Mouse (Mus musculus) layer of hippocampus, adult 18-20 months (tissue): Measurements from ENCODE around the gene Acad11. TPM values are rescaled to one million over a fixed set of nuclear protein-coding genes. Genes with fewer than 3 reads are reported as not detected.

ENCODE experiments used
- DNase-seq, 2 experiments: peaks; one replicate each; pipeline ENCODE4 v3.0.0; 2022; ENCODE audit warnings: low spot score in 2 of 2
- long read RNA-seq: library from polyadenylated mRNA; stranded (forward); transcript quantifications from one replicate; pipeline ENCODE4 v2.0.0, GENCODE M21; 2021
- total RNA-seq, 2 experiments: library from RNA; stranded (reverse); gene quantifications; 2 replicates each; pipeline ENCODE4 v1.2.3; 2021

The Acad11 gene
- 10 to 100 TPM; 21.3 to 23.7 TPM for total RNA-seq
- long read RNA-seq, transcript Acad11-201 (20 exons, 3,444 nt): major isoform, 21 of 24 reads
- long read RNA-seq, partial matches to known transcripts: 1 of 24 reads
- long read RNA-seq, other reads (novel, unspliced or antisense): 2 of 24 reads

- DNase-seq: peak; percentile 84 to 94
These were observed at the start of gene Acad11 for GRCm38 (mm10) chr9:104063244-104063961. TSS of gene Acad11 (plus strand) at chr9:104063377.

GRCm38 (mm10) chr9:104014526-104014925 lies 48.7 kb upstream of the Acad11 start:
- DNase-seq: peak in 1 of 2 experiments; percentile 25

GRCm38 (mm10) chr9:104021026-104021425 lies 42.2 kb upstream of the Acad11 start:
- no peak for DNase-seq

DNA sequence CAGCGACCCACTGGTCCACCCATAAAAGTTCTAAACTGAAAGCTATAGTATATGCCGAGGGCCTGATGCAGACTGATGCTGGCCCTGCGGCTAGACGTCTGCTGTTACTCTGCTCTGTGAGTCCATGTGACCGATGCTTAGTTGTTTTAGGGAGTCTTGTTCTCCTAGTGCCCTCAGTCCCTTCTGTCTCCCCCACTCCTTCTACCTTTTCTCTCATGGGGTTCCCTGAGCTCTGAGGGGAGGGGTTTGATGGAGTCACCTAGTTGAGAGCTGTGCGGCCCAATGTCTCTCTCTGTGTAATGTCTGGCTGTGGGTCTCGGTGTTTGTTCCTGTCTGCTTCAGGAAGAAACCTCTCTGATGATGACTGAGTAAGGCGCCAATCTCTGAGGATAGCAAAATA lies 36.0 kb upstream of the Acad11 start:
- DNase-seq: no peak

- DNase-seq: no peak
These were observed 33.3 kb upstream of the Acad11 start for GRCm38 (mm10) chr9:104029861-104030260.

DNA sequence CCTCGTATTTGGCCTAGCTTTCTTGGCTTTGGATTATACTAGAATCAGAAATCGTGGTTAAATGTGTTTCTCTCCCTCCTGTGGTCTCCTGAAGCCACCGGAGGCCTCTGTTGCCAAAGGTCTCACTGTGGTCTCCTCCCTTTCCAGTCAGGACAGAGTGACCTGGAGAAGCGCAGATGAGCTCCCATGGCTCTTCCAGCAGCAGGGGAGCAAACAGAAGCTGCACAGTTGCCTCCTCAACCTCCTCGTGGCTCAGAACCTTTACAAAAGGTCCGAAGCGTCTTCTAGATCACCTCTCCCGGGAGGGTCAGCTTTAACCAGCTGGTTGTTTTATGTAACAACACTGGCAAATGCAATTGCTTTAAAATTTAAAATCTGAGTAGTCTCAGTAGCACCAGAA lies 28.9 kb upstream of the Acad11 start:
- DNase-seq: no peak

- DNase-seq: no peak
These were observed 28.5 kb upstream of the Acad11 start for GRCm38 (mm10) chr9:104034718-104035117.

GRCm38 (mm10) chr9:104035261-104036015 lies 27.7 kb upstream of the Acad11 start:
- peak; percentile 54 to 82 for DNase-seq

- no peak for DNase-seq
These were observed 24.9 kb upstream of the Acad11 start for GRCm38 (mm10) chr9:104038266-104038665.

- DNase-seq: no peak
These were observed 24.0 kb upstream of the Acad11 start for GRCm38 (mm10) chr9:104039031-104039695.

DNA sequence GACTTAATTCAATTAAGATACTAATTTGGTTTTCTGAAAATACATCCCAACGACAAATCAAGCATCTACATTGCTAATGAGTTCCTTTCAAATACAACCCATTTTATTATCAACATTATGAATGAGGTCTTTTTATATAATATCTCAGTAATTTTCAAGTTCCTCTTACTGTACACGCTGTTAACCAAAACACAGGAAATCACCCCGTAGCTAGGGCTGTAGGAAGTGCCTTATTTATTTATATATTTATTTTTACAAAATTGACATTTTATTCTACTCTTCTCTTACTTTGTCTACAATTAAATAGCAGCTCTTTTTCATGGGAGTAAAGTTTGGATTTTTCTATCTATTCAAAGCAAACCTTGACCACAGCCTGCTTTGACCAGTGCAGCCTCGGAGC lies 23.4 kb upstream of the Acad11 start:
- no peak for DNase-seq

GRCm38 (mm10) chr9:104040362-104040761 lies 22.8 kb upstream of the Acad11 start, which contains the start of gene Gm28305:
TSS of gene Gm28305 (plus strand) at chr9:104040662.
- DNase-seq: no peak

GRCm38 (mm10) chr9:104043676-104044075 lies 19.5 kb upstream of the Acad11 start:
- DNase-seq: no peak

- DNase-seq: no peak
These were observed 12.1 kb upstream of the Acad11 start for GRCm38 (mm10) chr9:104051028-104051427.

DNA sequence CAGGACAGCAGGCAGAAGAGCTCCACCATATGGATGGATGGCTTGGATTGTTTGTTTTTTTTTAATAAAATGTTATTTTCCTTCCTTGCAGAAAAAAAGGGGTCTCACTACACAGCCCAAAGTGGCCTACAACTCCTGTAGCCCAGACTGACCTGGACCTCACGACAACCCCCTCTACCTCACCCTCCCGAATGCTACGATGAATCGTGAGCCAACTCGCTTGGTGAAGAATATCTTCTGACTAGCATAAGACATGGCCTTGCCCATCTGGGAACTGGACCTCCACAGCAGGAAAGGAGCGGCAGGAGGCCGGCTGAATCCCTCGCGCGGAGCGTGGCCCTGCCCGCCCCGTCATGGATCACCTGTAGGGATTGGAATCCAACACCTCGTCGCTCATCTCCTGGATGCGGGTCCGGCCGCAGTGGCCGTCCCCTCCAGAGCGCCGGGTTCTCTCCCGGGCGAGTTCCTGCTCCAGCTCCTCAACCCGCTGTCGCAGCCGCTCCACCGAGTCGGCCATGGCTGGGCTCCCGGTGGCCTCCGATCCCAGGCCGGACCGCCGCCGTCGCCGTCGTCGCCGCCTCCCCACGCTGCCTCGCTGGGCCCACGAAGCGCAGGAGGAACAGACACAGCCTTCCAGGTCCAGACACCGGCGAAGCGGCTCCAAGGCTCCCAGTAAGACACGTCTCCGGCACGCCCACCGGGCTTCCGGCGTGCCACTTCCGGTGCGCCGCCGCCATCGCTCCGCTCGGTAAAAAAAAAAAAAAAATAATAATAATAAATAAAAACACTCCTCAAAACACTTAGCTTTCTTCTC lies 540 bp upstream of the Acad11 start, which contains the start of gene Uba5:
Gene Uba5, minus strand, starts transcription at position 705 of the 814 bp plus-strand sequence.
- peak in 1 of 2 experiments; percentile 60 for DNase-seq

- DNase-seq: no peak
These were observed 1.4 kb downstream of the Acad11 start for GRCm38 (mm10) chr9:104064571-104064970.

GRCm38 (mm10) chr9:104070241-104070640 lies 7.1 kb downstream of the Acad11 start:
- no peak for DNase-seq

- DNase-seq: no peak
These were observed 7.9 kb downstream of the Acad11 start for GRCm38 (mm10) chr9:104070863-104071604.

DNA sequence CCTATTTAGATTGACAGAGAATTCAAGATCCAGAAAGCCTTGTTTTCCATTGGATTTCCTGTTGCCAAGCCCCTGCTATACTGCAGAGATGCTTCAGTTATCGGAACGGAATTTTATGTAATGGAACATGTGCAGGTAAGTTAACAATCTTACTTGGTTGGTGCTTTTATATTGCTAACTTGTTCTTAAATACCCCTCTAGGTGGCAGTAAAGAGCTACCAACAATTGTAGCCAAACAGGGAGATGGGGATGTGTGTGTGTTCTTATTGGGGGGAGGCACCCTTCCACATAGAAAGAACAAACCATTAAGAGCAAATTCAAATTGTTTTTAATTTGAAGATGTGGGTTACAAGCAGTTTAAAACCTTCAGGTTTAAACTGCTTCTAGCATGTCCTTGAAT lies 12.6 kb downstream of the Acad11 start:
- DNase-seq: no peak

GRCm38 (mm10) chr9:104078780-104079179 lies 15.6 kb downstream of the Acad11 start:
- DNase-seq: no peak
